Mouse (Mus musculus): Measurements from ENCODE around the gene Cngb1. TPM values are rescaled to one million over a fixed set of nuclear protein-coding genes. Genes with fewer than 3 reads are reported as not detected.
A peak's percentile ranks its signal among the peaks of the same experiment; 100 is the strongest.

Gene Cngb1
- total and polyA plus RNA-seq, 3 experiments, result 0.03 TPM; not detected in 2

GRCm38 (mm10) chr8:95336363-95336762, 30.0 kb upstream of the Cngb1 start:
- H3K9ac ChIP-seq (ENCODE audit: control insufficient read depth, low read depth, low read length, poor library complexity, severe bottlenecking), result no peak overlapping the region
- H3K9me3 ChIP-seq (replicated peaks; ENCODE audit: insufficient read depth, low read length), result no peaks in the 10 kb centered on the region
- H3K27ac ChIP-seq (ENCODE audit: control insufficient read depth, low read depth, low read length), result no peak overlapping the region
- H3K4me3 ChIP-seq (ENCODE audit: control insufficient read depth in 1 of 2, insufficient read depth in 1 of 2, low read depth in 2 of 2, low read length in 2 of 2), result no peak overlapping the region
- H3K27me3 ChIP-seq (ENCODE audit: control insufficient read depth in 1 of 2, insufficient read depth in 2 of 2, low read length in 2 of 2), result no peaks in the 10 kb centered on the region
- TF ChIP-seq ETS1 (IDR thresholded peaks at IDR 0.05; ENCODE audit: low read depth, low read length), result no peak
- TF ChIP-seq POLR2AphosphoS5 (IDR thresholded peaks at IDR 0.05; ENCODE audit: borderline replicate concordance, low read depth, low read length), result no peak
- TF ChIP-seq MYB (IDR thresholded peaks at IDR 0.05; ENCODE audit: low read depth, low read length), result no peak
- no peak for TF ChIP-seq POLR2AphosphoS2 (IDR thresholded peaks at IDR 0.05; ENCODE audit: low read length)
- TF ChIP-seq ZNF384 (IDR thresholded peaks at IDR 0.05; ENCODE audit: low read depth, low read length), result no peak
- no peak for TF ChIP-seq UBTF (IDR thresholded peaks at IDR 0.05; ENCODE audit: borderline replicate concordance, insufficient read depth, low read depth, low read length)
- no peak for TF ChIP-seq MAZ (IDR thresholded peaks at IDR 0.05; ENCODE audit: low read depth, low read length)
- TF ChIP-seq CHD1 (IDR thresholded peaks at IDR 0.05; ENCODE audit: low read depth, low read length), result no peak
- peaks cover 5% of the 10 kb centered on the region; the same call in 1 of the 2 replicates for H3K79me2 ChIP-seq (ENCODE audit: control insufficient read depth, insufficient read depth, low read length, poor library complexity)
- no peak for DNase-seq (ENCODE audit: low read depth, low spot score)
- peaks cover 2 to 7% of the 10 kb centered on the region in 2 experiments; a peak in 2 of 4 replicates for H3K4me1 ChIP-seq (ENCODE audit: control insufficient read depth in 1 of 2, insufficient read depth in 2 of 2, low read length in 2 of 2)
- H3K36me3 ChIP-seq (ENCODE audit: control insufficient read depth in 1 of 2, insufficient read depth in 2 of 2, low read length in 2 of 2), result peaks cover 0 to 2% of the 10 kb centered on the region in 2 experiments; a peak in 3 of 4 replicates

DNA sequence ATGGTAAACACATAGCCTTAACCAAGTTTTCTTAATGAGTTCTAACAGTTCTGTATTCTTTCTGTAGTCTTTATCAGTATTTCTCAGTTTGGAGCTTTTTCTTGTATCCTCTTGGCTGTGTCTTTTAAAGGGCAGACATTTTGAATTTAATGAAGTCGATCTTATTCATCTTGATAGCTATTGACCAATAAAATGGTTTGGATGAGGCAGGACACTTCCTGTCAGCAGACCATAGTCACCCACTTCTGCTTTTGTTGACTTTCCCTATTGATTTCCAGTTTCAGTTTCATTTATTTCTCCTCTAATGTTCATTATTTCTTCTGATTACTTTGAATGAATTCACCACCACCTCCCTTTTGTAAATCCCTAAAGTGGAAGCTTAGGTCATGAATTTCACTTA, 29.3 kb upstream of the Cngb1 start:
- Histone ChIP-seq H3K36me3 (ENCODE audit: control insufficient read depth in 1 of 2, insufficient read depth in 2 of 2, low read length in 2 of 2) (peaks cover 0 to 3% of the 10 kb centered on the region in 2 experiments), H3K9ac (ENCODE audit: control insufficient read depth, low read depth, low read length, poor library complexity, severe bottlenecking) (no peak overlapping the region), H3K27ac (ENCODE audit: control insufficient read depth, low read depth, low read length) (no peak overlapping the region), H3K4me1 (ENCODE audit: control insufficient read depth in 1 of 2, insufficient read depth in 2 of 2, low read length in 2 of 2) (peaks cover 3 to 9% of the 10 kb centered on the region in 2 experiments; a peak in 2 of 4 replicates), H3K4me3 (ENCODE audit: control insufficient read depth in 1 of 2, insufficient read depth in 1 of 2, low read depth in 2 of 2, low read length in 2 of 2) (no peak overlapping the region), H3K9me3 (replicated peaks; ENCODE audit: insufficient read depth, low read length) (no peaks in the 10 kb centered on the region), H3K27me3 (ENCODE audit: control insufficient read depth in 1 of 2, insufficient read depth in 2 of 2, low read length in 2 of 2) (no peaks in the 10 kb centered on the region), H3K79me2 (ENCODE audit: control insufficient read depth, insufficient read depth, low read length, poor library complexity) (peaks cover 7% of the 10 kb centered on the region; the same call in 1 of the 2 replicates)
- DNase-seq (ENCODE audit: low read depth, low spot score), result peak; percentile 42
- TF ChIP-seq MXI1 (IDR thresholded peaks at IDR 0.05; ENCODE audit: low read depth, low read length) (no peak), USF1 (IDR thresholded peaks at IDR 0.05; ENCODE audit: low read depth, low read length) (peak; percentile 38; the same call in 1 of the 2 replicates), ELF1 (IDR thresholded peaks at IDR 0.05; ENCODE audit: low read depth, low read length) (peak; percentile 14; the same call in 1 of the 2 replicates), JUND (IDR thresholded peaks at IDR 0.05; ENCODE audit: low read depth, low read length) (no peak), UBTF (IDR thresholded peaks at IDR 0.05; ENCODE audit: borderline replicate concordance, insufficient read depth, low read depth, low read length) (no peak), CTCF (IDR thresholded peaks at IDR 0.05 in 2 of 3, conservative IDR thresholded peaks at IDR 0.05 in 1 of 3; ENCODE audit: control insufficient read depth in 1 of 3, insufficient read depth in 1 of 3, low read depth in 2 of 3, low read length in 3 of 3, poor library complexity in 1 of 3, severe bottlenecking in 1 of 3) (no peak), POLR2AphosphoS5 (IDR thresholded peaks at IDR 0.05; ENCODE audit: borderline replicate concordance, low read depth, low read length) (no peak), ETS1 (IDR thresholded peaks at IDR 0.05; ENCODE audit: low read depth, low read length) (peak; percentile 37; the same call in 1 of the 2 replicates), ZNF384 (IDR thresholded peaks at IDR 0.05; ENCODE audit: low read depth, low read length) (no peak)
